Mouse (Mus musculus) erythroblast, adult 5-6 weeks (primary cell): Measurements from ENCODE around the gene Ube2d2b. TPM values are rescaled to one million over a fixed set of nuclear protein-coding genes. Genes with fewer than 3 reads are reported as not detected.

Source experiments
- total RNA-seq, 2 experiments: library from RNA; stranded (forward) in 1 of 2; stranded (reverse) in 1 of 2; fragments of 150-400 nt in 1 of 2; fragments of 200-764, 138-1000 nt in 1 of 2; gene quantifications; 2 replicates each; pipeline versions ENCODE4 v1.2.3 to v1.2.4; 2015 to 2017; ENCODE audit warnings: low replicate concordance in 2 of 2

Ube2d2b gene
- total RNA-seq, 2 experiments from 2014 or later: 0.09 TPM; not detected in 1

Other genes with a start within 250 kb of the Ube2d2b start
- 8.4 and 17.5 TPM in 2 replicates for gene Rpap2, start 232.7 kb upstream of the Ube2d2b start, total RNA-seq (2015; ENCODE audit: low replicate concordance)
- gene Rpap2, start 232.7 kb upstream of the Ube2d2b start, total RNA-seq (2017; ENCODE audit: low replicate concordance): 31.2 and 46.2 TPM in 2 replicates
- gene Glmn, start 232.2 kb upstream of the Ube2d2b start, total RNA-seq (2015; ENCODE audit: low replicate concordance): 4.8 and 11.1 TPM in 2 replicates
- gene Glmn, start 232.2 kb upstream of the Ube2d2b start, total RNA-seq (2017; ENCODE audit: low replicate concordance): 14.5 and 16.0 TPM in 2 replicates
- gene Gfi1, start 104.1 kb upstream of the Ube2d2b start, total RNA-seq (2015; ENCODE audit: low replicate concordance): 6.1 and 14.6 TPM in 2 replicates
- 13.2 and 13.4 TPM in 2 replicates for gene Gfi1, start 104.1 kb upstream of the Ube2d2b start, total RNA-seq (2017; ENCODE audit: low replicate concordance)
- 520 and 561 TPM in 2 replicates for gene Evi5, start 45.0 kb downstream of the Ube2d2b start, total RNA-seq (2015; ENCODE audit: low replicate concordance)
- gene Evi5, start 45.0 kb downstream of the Ube2d2b start, total RNA-seq (2017; ENCODE audit: low replicate concordance): 882 and 1,043 TPM in 2 replicates
- gene Rpl5, start 70.4 kb downstream of the Ube2d2b start, total RNA-seq (2015; ENCODE audit: low replicate concordance): 89.2 and 183 TPM in 2 replicates
- 48.5 and 162 TPM in 2 replicates for gene Rpl5, start 70.4 kb downstream of the Ube2d2b start, total RNA-seq (2017; ENCODE audit: low replicate concordance)
- 7.9 and 19.0 TPM in 2 replicates for gene Fam69a, start 157.0 kb downstream of the Ube2d2b start, total RNA-seq (2015; ENCODE audit: low replicate concordance)
- gene Fam69a, start 157.0 kb downstream of the Ube2d2b start, total RNA-seq (2017; ENCODE audit: low replicate concordance): 3.6 and 7.2 TPM in 2 replicates
- 19.6 and 22.9 TPM in 2 replicates for gene Mtf2, start 235.6 kb downstream of the Ube2d2b start, total RNA-seq (2015; ENCODE audit: low replicate concordance)
- gene Mtf2, start 235.6 kb downstream of the Ube2d2b start, total RNA-seq (2017; ENCODE audit: low replicate concordance): 18.9 and 32.2 TPM in 2 replicates